Mouse (Mus musculus) megakaryocyte, embryonic 14.5 days (primary cell): Measurements from ENCODE around the gene Cbr1.

Experiments
- FLI1 ChIP-seq: IDR thresholded peaks from 2 replicates; pipeline ENCODE4 v1.6.1; 2012; ENCODE audit warnings: low read length, inconsistent platforms, mixed read lengths
- GATA1 ChIP-seq: IDR thresholded peaks from 3 replicates; pipeline ENCODE4 v1.6.1; 2012; ENCODE audit warnings: mixed read lengths, low read length, inconsistent platforms, borderline replicate concordance

GRCm38 (mm10) chr16:93590915-93591314 is 14.7 kb upstream of the Cbr1 start:
- TF ChIP-seq GATA1 (no peak), FLI1 (no peak)
